Mouse (Mus musculus) testis, adult 2 months (tissue): ENCODE data around the gene Rps15.

Experiments
- CTCF ChIP-seq: fragments of 200-500 bp; IDR thresholded peaks from 2 replicates; pipeline ENCODE4 v1.5.1; 2012; ENCODE audit warnings: low read depth, mild to moderate bottlenecking, inconsistent platforms, low read length, moderate library complexity; ENCODE audit not compliant: control insufficient read depth, insufficient read depth, insufficient replicate concordance
- POLR2A ChIP-seq: fragments of 200-500 bp; IDR thresholded peaks from 2 replicates; pipeline ENCODE4 v1.6.1; 2012; ENCODE audit warnings: low read depth, mild to moderate bottlenecking, inconsistent platforms, low read length, moderate library complexity; ENCODE audit not compliant: control insufficient read depth

DNA sequence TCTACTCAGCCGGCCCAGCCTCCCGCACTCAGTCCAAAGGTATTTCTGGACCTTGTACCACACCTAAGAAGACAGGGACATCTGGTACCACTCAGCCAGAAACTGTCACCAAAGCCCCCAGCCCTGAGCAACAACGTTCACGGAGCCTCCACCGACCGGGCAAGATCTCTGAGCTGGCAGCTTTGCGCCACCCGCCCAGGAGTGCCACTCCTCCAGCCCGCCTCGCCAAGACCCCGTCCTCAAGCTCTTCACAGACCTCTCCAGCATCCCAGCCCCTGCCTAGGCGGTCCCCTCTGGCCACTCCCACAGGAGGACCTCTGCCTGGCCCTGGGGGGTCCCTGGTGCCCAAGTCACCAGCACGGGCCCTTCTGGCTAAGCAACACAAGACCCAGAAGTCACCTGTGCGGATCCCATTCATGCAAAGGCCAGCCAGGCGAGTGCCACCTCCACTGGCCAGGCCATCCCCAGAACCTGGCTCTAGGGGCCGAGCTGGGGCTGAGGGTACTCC lies 22.3 kb downstream of the Rps15 start:
- TF ChIP-seq CTCF (no peak), POLR2A (no peak)
